Mouse (Mus musculus): ENCODE measurements around the gene Arpin. TPM values are rescaled to one million over a fixed set of nuclear protein-coding genes. Genes with fewer than 3 reads are reported as not detected.

Gene Arpin
- polyA plus RNA-seq, 1 experiment = not detected

DNA sequence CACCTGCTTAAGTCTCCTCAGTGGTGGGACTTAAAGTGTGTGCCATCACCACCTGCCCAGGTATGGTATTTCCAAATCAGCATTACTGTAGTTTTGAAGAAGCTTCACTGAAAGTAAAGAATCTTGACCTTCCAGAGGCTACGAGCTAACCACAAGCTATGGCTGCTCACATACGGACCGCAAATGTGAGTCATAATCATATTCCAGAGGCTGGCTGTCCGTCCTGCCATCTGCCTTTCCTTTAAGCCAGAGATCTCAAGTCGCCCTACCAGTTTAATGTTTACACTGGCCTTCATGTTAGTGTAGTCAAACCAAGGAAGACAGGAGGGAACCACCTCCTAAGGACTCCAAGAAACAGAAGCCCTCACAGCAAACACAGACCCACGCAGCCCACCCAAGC is 53.3 kb downstream of the Arpin start:
- TF ChIP-seq POLR2A (IDR thresholded peaks at IDR 0.05; ENCODE audit: insufficient read depth, low read depth, low read length) (no peak), CTCF (IDR thresholded peaks at IDR 0.05; ENCODE audit: insufficient read depth, low read depth, low read length) (no peak)
- Histone ChIP-seq H3K4me3 (ENCODE audit: insufficient read depth, low read depth, low read length) (no peak overlapping the region), H3K27ac (ENCODE audit: insufficient read depth, low read depth, low read length) (no peak overlapping the region), H3K4me1 (ENCODE audit: control insufficient read depth, insufficient read depth, low read length) (no peaks in the 10 kb centered on the region; the same call in 1 of the 2 replicates)
- whole genome bisulfite sequencing = 98% methylated on average over 6 of the region's 6 CpGs

DNA sequence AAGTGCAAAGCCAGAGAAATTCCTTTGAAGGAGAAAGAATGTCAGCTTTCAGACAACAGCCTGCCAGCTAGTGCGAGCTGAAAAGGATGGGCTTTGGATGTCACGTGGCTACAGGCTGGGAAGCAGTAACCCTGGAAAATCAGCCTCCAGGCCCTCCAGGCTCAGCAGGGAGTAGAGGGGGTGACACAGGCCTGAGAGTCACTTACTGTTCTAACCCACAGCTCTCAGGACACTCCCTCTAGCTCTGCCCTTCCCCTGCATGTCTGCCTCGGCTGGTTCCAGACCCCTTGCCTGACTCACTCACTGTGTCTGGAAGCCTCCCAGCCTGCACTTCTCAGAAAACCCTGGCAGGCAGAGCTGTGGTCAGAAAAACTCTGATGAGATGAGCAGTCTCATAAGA is 54.2 kb downstream of the Arpin start:
- no peak for TF ChIP-seq POLR2A (IDR thresholded peaks at IDR 0.05; ENCODE audit: insufficient read depth, low read depth, low read length)
- no peak for TF ChIP-seq CTCF (IDR thresholded peaks at IDR 0.05; ENCODE audit: insufficient read depth, low read depth, low read length)
- Histone ChIP-seq H3K4me3 (ENCODE audit: insufficient read depth, low read depth, low read length) (no peak overlapping the region), H3K27ac (ENCODE audit: insufficient read depth, low read depth, low read length) (no peak overlapping the region), H3K4me1 (ENCODE audit: control insufficient read depth, insufficient read depth, low read length) (no peaks in the 10 kb centered on the region; the same call in 1 of the 2 replicates)
- WGBS = 49% methylated on average over 3 of the region's 3 CpGs

DNA sequence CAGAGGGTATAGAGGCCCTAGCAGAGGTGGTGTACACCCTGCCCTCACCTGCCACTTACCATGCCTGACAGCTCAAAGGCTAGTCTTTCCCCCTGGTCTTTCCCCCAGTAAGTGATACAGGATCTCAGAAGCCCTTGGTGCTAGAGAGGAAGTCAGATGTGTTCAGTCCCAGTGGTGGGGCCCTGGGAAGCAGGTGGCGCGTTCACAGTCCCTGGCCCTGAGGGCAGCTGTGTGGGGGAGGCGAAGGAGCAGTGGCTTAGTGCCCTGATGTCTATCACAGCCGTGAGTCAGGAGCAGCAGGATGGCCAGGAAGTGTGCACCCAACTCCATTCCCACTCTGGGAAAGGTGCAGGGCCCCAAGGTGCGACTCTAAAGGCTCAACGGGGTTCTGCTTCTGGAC is 55.1 kb downstream of the Arpin start:
- TF ChIP-seq CTCF (IDR thresholded peaks at IDR 0.05; ENCODE audit: insufficient read depth, low read depth, low read length) (no peak), POLR2A (IDR thresholded peaks at IDR 0.05; ENCODE audit: insufficient read depth, low read depth, low read length) (no peak)
- no peak overlapping the region for H3K4me3 ChIP-seq (ENCODE audit: insufficient read depth, low read depth, low read length)
- WGBS = 92% methylated on average over 6 of the region's 6 CpGs
- no peaks in the 10 kb centered on the region; the same call in 1 of the 2 replicates for H3K4me1 ChIP-seq (ENCODE audit: control insufficient read depth, insufficient read depth, low read length)
- H3K27ac ChIP-seq (ENCODE audit: insufficient read depth, low read depth, low read length) = no peak overlapping the region

DNA sequence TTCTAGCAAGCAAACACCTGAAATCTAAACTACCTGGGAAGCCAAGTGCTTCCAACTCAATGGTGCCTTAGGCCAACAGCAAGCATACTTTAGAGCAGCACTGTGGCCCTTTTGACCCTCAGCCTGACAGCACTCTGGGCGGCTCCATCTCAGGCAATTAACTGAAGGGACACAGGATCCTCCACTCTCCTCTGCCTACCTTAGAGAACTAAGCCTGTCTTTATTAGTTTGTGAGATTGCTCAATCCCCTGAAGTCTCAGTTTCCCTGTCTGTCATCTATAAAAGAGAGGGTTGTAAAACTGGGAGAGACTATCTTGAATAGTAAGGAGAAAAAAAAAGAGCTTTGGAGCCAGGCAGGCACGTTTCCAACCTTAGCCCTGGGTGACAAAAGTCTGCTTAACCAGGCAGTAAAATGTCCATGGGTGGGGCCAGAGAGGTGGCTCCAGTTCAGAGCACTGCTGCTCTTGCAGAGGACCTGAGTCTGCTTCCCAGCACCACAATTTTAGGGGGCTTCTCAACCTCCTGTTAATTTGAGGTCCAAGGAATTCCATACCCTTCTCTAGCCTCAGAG is 56.6 kb downstream of the Arpin start:
- TF ChIP-seq POLR2A (IDR thresholded peaks at IDR 0.05; ENCODE audit: insufficient read depth, low read depth, low read length) (no peak), CTCF (IDR thresholded peaks at IDR 0.05; ENCODE audit: insufficient read depth, low read depth, low read length) (no peak)
- no peak overlapping the region for H3K4me3 ChIP-seq (ENCODE audit: insufficient read depth, low read depth, low read length)
- 64% methylated on average over 2 of the region's 2 CpGs for WGBS
- H3K4me1 ChIP-seq (ENCODE audit: control insufficient read depth, insufficient read depth, low read length) = no peaks in the 10 kb centered on the region; the same call in 1 of the 2 replicates
- H3K27ac ChIP-seq (ENCODE audit: insufficient read depth, low read depth, low read length) = no peak overlapping the region

Other genes with a start within 250 kb of the Arpin start
- not detected in 2 replicates for gene Kif7, start 219.6 kb downstream of the Arpin start, polyA plus RNA-seq (2012; ENCODE audit: insufficient read depth, insufficient read length, low replicate concordance, missing spikeins)
- not detected in 2 replicates for gene Plin1, start 202.5 kb downstream of the Arpin start, polyA plus RNA-seq (2012; ENCODE audit: insufficient read depth, insufficient read length, low replicate concordance, missing spikeins)
- not detected in 2 replicates for gene Pex11a, start 192.2 kb downstream of the Arpin start, polyA plus RNA-seq (2012; ENCODE audit: insufficient read depth, insufficient read length, low replicate concordance, missing spikeins)
- not detected in 2 replicates for gene Wdr93, start 192.2 kb downstream of the Arpin start, polyA plus RNA-seq (2012; ENCODE audit: insufficient read depth, insufficient read length, low replicate concordance, missing spikeins)
- not detected in 2 replicates for gene Mesp1, start 141.6 kb downstream of the Arpin start, polyA plus RNA-seq (2012; ENCODE audit: insufficient read depth, insufficient read length, low replicate concordance, missing spikeins)
- gene Mesp2, start 124.6 kb downstream of the Arpin start, polyA plus RNA-seq (2012; ENCODE audit: insufficient read depth, insufficient read length, low replicate concordance, missing spikeins) = not detected in 2 replicates
- not detected in 2 replicates for gene Anpep, start 74.3 kb downstream of the Arpin start, polyA plus RNA-seq (2012; ENCODE audit: insufficient read depth, insufficient read length, low replicate concordance, missing spikeins)
- not detected in 2 replicates for gene Ap3s2, start 14.7 kb downstream of the Arpin start, polyA plus RNA-seq (2012; ENCODE audit: insufficient read depth, insufficient read length, low replicate concordance, missing spikeins)
- gene Zfp710, start 89.5 kb upstream of the Arpin start, polyA plus RNA-seq (2012; ENCODE audit: insufficient read depth, insufficient read length, low replicate concordance, missing spikeins) = not detected in 2 replicates
- gene Idh2, start 180.0 kb upstream of the Arpin start, polyA plus RNA-seq (2012; ENCODE audit: insufficient read depth, insufficient read length, low replicate concordance, missing spikeins) = not detected in 2 replicates